ENCODE assay signal across 25 mouse cellular contexts in the genomic region with DNA sequence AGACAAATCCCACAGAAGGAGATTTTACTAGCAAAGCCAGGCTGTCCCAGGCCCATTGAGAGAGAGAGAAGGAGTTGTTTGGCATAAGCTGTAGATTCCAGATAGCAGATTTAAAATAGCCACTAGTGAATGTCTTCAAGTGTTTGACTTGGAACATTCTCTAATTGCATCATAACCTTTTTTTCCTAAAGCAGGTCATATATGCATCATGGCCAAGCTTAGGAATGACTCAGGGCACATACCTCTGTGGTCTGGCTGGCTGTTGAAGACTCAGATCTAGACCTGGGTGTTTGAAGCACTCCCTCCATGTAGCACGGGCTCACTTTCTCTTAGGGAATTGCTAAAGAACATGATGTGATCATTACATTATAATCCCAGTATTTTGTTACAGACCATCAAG. TPM values are rescaled to one million over a fixed set of nuclear protein-coding genes. Genes with fewer than 3 reads are reported as not detected.
DNase-seq lines count a peak whose midpoint lies in the region; ATAC-seq and TF ChIP-seq lines count a peak whose summit lies in the region.
"Had no signal": no experiment of that assay in that cellular context is flagged by ENCODE, and none has a peak within 500 bp of the region (broad histone marks: within the 10 kb centered on the region; RNA-seq: fewer than 3 reads in every experiment).

No protein-coding gene starts in this region.

- no peak overlapping the region for H3K4me3 ChIP-seq in heart, embryonic 13.5 days
- no peak overlapping the region for H3K4me3 ChIP-seq in heart, embryonic 10.5 days
- no peak overlapping the region for H3K4me3 ChIP-seq in kidney, embryonic 15.5 days (replicated peaks)
- no peak overlapping the region for H3K4me3 ChIP-seq in kidney, adult 2 months (ENCODE audit: insufficient read depth, low read depth, low read length)
- no peak overlapping the region for H3K4me3 ChIP-seq in lung, embryonic 16.5 days (ENCODE audit: low read length)
- H3K4me3 ChIP-seq: embryonic facial prominence, embryonic 10.5 days; embryonic facial prominence, embryonic 12.5 days; forebrain, embryonic 13.5 days had no signal

- H3K27ac ChIP-seq in heart, embryonic 13.5 days (replicated peaks) = peak overlapping the region; percentile 40
- H3K27ac ChIP-seq in heart, embryonic 10.5 days = no peak overlapping the region
- H3K27ac ChIP-seq in kidney, embryonic 15.5 days = 0 out of 2 replicates have a peak overlapping the region, but pooled peaks have one; percentile 33
- H3K27ac ChIP-seq in kidney, adult 2 months (ENCODE audit: insufficient read depth, low read depth, low read length) = no peak overlapping the region
- no peak overlapping the region for H3K27ac ChIP-seq in lung, embryonic 16.5 days (ENCODE audit: low read length)
- H3K27ac ChIP-seq: embryonic facial prominence, embryonic 10.5 days; embryonic facial prominence, embryonic 12.5 days; forebrain, embryonic 13.5 days had no signal

- no peak overlapping the region for H3K4me2 ChIP-seq in heart, embryonic 13.5 days
- H3K4me2 ChIP-seq in kidney, embryonic 15.5 days = no peak overlapping the region
- no peak overlapping the region for H3K4me2 ChIP-seq in lung, embryonic 16.5 days (ENCODE audit: low read depth, low read length)
- H3K4me2 ChIP-seq: embryonic facial prominence, embryonic 12.5 days; forebrain, embryonic 13.5 days had no signal

- H3K27me3 ChIP-seq in heart, embryonic 13.5 days (replicated peaks) = 0 out of 2 replicates have a peak, but pooled peaks cover 4% of the 10 kb centered on the region
- 0 out of 2 replicates have a peak, but pooled peaks cover 5% of the 10 kb centered on the region for H3K27me3 ChIP-seq in heart, embryonic 10.5 days (ENCODE audit: insufficient read depth, poor library complexity, severe bottlenecking)
- no peaks in the 10 kb centered on the region for H3K27me3 ChIP-seq in kidney, embryonic 15.5 days
- no peaks in the 10 kb centered on the region for H3K27me3 ChIP-seq in kidney, adult 2 months (replicated peaks; ENCODE audit: control insufficient read depth, insufficient read depth, low read length)
- no peaks in the 10 kb centered on the region for H3K27me3 ChIP-seq in lung, embryonic 16.5 days (ENCODE audit: control insufficient read depth, insufficient read depth, low read depth, low read length)
- H3K27me3 ChIP-seq: CH12.LX; embryonic facial prominence, embryonic 12.5 days; forebrain, embryonic 13.5 days had no signal

- no peak overlapping the region for H3K9ac ChIP-seq in heart, embryonic 13.5 days
- no peak overlapping the region for H3K9ac ChIP-seq in kidney, embryonic 15.5 days
- H3K9ac ChIP-seq in lung, embryonic 16.5 days (ENCODE audit: low read length) = no peak overlapping the region
- H3K9ac ChIP-seq: embryonic facial prominence, embryonic 12.5 days; forebrain, embryonic 13.5 days had no signal

- H3K9me3 ChIP-seq in heart, embryonic 13.5 days = no peaks in the 10 kb centered on the region
- no peaks in the 10 kb centered on the region for H3K9me3 ChIP-seq in heart, embryonic 10.5 days
- H3K9me3 ChIP-seq in kidney, embryonic 15.5 days (replicated peaks) = no peaks in the 10 kb centered on the region
- no peaks in the 10 kb centered on the region for H3K9me3 ChIP-seq in lung, embryonic 16.5 days (ENCODE audit: control insufficient read depth, low read length)
- H3K9me3 ChIP-seq: embryonic facial prominence, embryonic 10.5 days; embryonic facial prominence, embryonic 12.5 days; forebrain, embryonic 13.5 days; G1E had no signal

- no peaks in the 10 kb centered on the region for H3K4me1 ChIP-seq in heart, embryonic 13.5 days
- H3K4me1 ChIP-seq in heart, embryonic 10.5 days = no peaks in the 10 kb centered on the region
- H3K4me1 ChIP-seq in kidney, embryonic 15.5 days = peaks cover 4% of the 10 kb centered on the region
- H3K4me1 ChIP-seq in kidney, adult 2 months (ENCODE audit: control insufficient read depth, insufficient read depth, low read length) = no peaks in the 10 kb centered on the region
- H3K4me1 ChIP-seq in lung, embryonic 16.5 days (replicated peaks; ENCODE audit: control insufficient read depth, insufficient read depth, low read length) = no peaks in the 10 kb centered on the region
- H3K4me1 ChIP-seq: embryonic facial prominence, embryonic 10.5 days; embryonic facial prominence, embryonic 12.5 days; forebrain, embryonic 13.5 days had no signal

- 63% methylated on average over 1 of the region's 1 CpGs for WGBS in heart, embryonic 13.5 days
- 76% methylated on average over 1 of the region's 1 CpGs for WGBS in heart, embryonic 10.5 days
- 48% methylated on average over 1 of the region's 1 CpGs for WGBS in kidney, embryonic 15.5 days
- WGBS in kidney, adult 2 months = 79% methylated on average over 1 of the region's 1 CpGs
- 58% methylated on average over 1 of the region's 1 CpGs for WGBS in lung, embryonic 16.5 days

- no peak for TF ChIP-seq CTCF in kidney, adult 2 months (conservative IDR thresholded peaks at IDR 0.05; ENCODE audit: insufficient read depth, insufficient read length, low read depth, low read length)

- no peak for TF ChIP-seq POLR2A in kidney, adult 2 months (IDR thresholded peaks at IDR 0.05; ENCODE audit: low read depth, low read length)

- H3K36me3 ChIP-seq in heart, embryonic 13.5 days = no peaks in the 10 kb centered on the region
- H3K36me3 ChIP-seq in heart, embryonic 10.5 days = no peaks in the 10 kb centered on the region
- no peaks in the 10 kb centered on the region for H3K36me3 ChIP-seq in kidney, embryonic 15.5 days
- H3K36me3 ChIP-seq in kidney, adult 2 months (ENCODE audit: control insufficient read depth, insufficient read depth, low read length) = no peaks in the 10 kb centered on the region
- no peaks in the 10 kb centered on the region for H3K36me3 ChIP-seq in lung, embryonic 16.5 days (ENCODE audit: control insufficient read depth, insufficient read depth, low read length)
- H3K36me3 ChIP-seq: embryonic facial prominence, embryonic 10.5 days; embryonic facial prominence, embryonic 12.5 days; G1E had no signal

- ATAC-seq in heart, embryonic 13.5 days (ENCODE audit: extremely low read depth, insufficient number of reproducible peaks, low FRiP score, low TSS enrichment) = no peak
- no peak for ATAC-seq in kidney, embryonic 15.5 days (replicated peaks; ENCODE audit: low FRiP score)
- ATAC-seq in lung, embryonic 16.5 days (ENCODE audit: low read depth) = peak; percentile 85
- ATAC-seq: activated CD4-positive, CD25-positive, alpha-beta regulatory T cell, adult 4 months; CD4-positive, CD25-positive, alpha-beta regulatory T cell, adult 4 months; forebrain, embryonic 13.5 days; Patski had no signal

- DNase-seq in heart, embryonic 10.5 days (ENCODE audit: low spot score) = no peak
- no peak for DNase-seq in kidney, adult 2 months
- DNase-seq in lung, postnatal 4 days = no peak
- peak; percentile 32 for DNase-seq in lung, postnatal 25 days (ENCODE audit: low spot score)
- DNase-seq in lung, postnatal 10 days = no peak
- DNase-seq: adrenal gland, adult 8-10 months; adrenal gland, postnatal 14 days; adrenal gland, postnatal 36 days; B cell, adult 2 months; cerebellum, adult 11-12 months; cerebellum, adult 2 months; cerebellum, adult 9-10 months; cerebellum, postnatal 10 days; cerebellum, postnatal 25 days had no signal

RNA-seq across cellular contexts. Expression of a gene that starts 12.6 kb away (rescaled TPM):
- 2.9 and 3.9 TPM in 2 replicates for polyA plus RNA-seq in heart, embryonic 13.5 days (2015; fragmentation: Nextera tagmentation; extraction: Ambion mirVana)
- polyA plus RNA-seq in heart, embryonic 10.5 days (2016; fragmentation: Nextera tagmentation; extraction: Ambion mirVana) = 0.90 and 12.9 TPM in 2 replicates
- 116 and 119 TPM in 2 replicates for polyA plus RNA-seq in kidney, embryonic 15.5 days (2015; fragmentation: Nextera tagmentation; extraction: Ambion mirVana)
- 11.4 and 12.4 TPM in 2 replicates for polyA plus RNA-seq in kidney, adult 2 months (2012; rRNA removed)
- 2.1 and 2.2 TPM in 2 replicates for polyA plus RNA-seq in lung, embryonic 16.5 days (2015; fragmentation: Nextera tagmentation; extraction: Ambion mirVana)
- polyA plus RNA-seq: G1E, Patski had no signal

Comparison
In these comparisons a context has a peak if more than half of its experiments do, and no peak if none do; other contexts are left out.
1. H3K27ac ChIP-seq: peak in heart, embryonic 13.5 days (single experiment) and kidney, embryonic 15.5 days (single experiment); none in heart, embryonic 10.5 days (single experiment), kidney, adult 2 months (single experiment) and lung, embryonic 16.5 days (single experiment).